Mouse (Mus musculus) erythroblast, adult 5-6 weeks (primary cell): Measurements from ENCODE around the gene Mbnl1. TPM values are rescaled to one million over a fixed set of nuclear protein-coding genes. Genes with fewer than 3 reads are reported as not detected.

Experiments
- ATAC-seq: replicated peaks from 2 replicates; pipeline ENCODE4 v1.8.0; 2016; ENCODE audit warnings: moderate number of reproducible peaks, mild to moderate bottlenecking, moderate TSS enrichment, inconsistent platforms; ENCODE audit not compliant: poor library complexity, low FRiP score, severe bottlenecking
- total RNA-seq, 2 experiments: library from RNA; stranded (forward) in 1 of 2; stranded (reverse) in 1 of 2; fragments of 150-400 nt in 1 of 2; fragments of 200-764, 138-1000 nt in 1 of 2; gene quantifications; 2 replicates each; pipeline versions ENCODE4 v1.2.3 to v1.2.4; 2015 to 2017; ENCODE audit warnings: low replicate concordance in 2 of 2

Gene Mbnl1
- total RNA-seq, 2 experiments from 2014 or later, result 225 to 271 TPM

GRCm38 (mm10) chr3:60511197-60511596 lies 38.6 kb downstream of the Mbnl1 start:
- ATAC-seq, result no peak

- no peak for ATAC-seq
Observed at GRCm38 (mm10) chr3:60513337-60513736, 40.7 kb downstream of the Mbnl1 start.

- no peak for ATAC-seq
Observed at GRCm38 (mm10) chr3:60513746-60514145, 41.1 kb downstream of the Mbnl1 start.

- 0 out of 2 replicates have a peak, but pooled peaks have one; percentile 43 for ATAC-seq
Observed at GRCm38 (mm10) chr3:60515430-60515829, 42.8 kb downstream of the Mbnl1 start.

- peak; percentile 88 for ATAC-seq
Observed at GRCm38 (mm10) chr3:60516054-60516674, 43.5 kb downstream of the Mbnl1 start.

GRCm38 (mm10) chr3:60517234-60517787 lies 44.7 kb downstream of the Mbnl1 start:
- no peak for ATAC-seq

- ATAC-seq, result no peak
Observed at GRCm38 (mm10) chr3:60519337-60519736, 46.7 kb downstream of the Mbnl1 start.

- ATAC-seq, result no peak
Observed at GRCm38 (mm10) chr3:60524127-60524526, 51.5 kb downstream of the Mbnl1 start.

- no peak for ATAC-seq
Observed at GRCm38 (mm10) chr3:60531286-60531685, 58.7 kb downstream of the Mbnl1 start.

- no peak for ATAC-seq
Observed at GRCm38 (mm10) chr3:60531826-60532225, 59.2 kb downstream of the Mbnl1 start.

- ATAC-seq, result peak; percentile 44
Observed at GRCm38 (mm10) chr3:60535224-60535623, 62.6 kb downstream of the Mbnl1 start.

- ATAC-seq, result no peak
Observed at GRCm38 (mm10) chr3:60537063-60537462, 64.4 kb downstream of the Mbnl1 start.

GRCm38 (mm10) chr3:60538214-60538971 lies 65.8 kb downstream of the Mbnl1 start:
- ATAC-seq, result no peak

- no peak for ATAC-seq
Observed at GRCm38 (mm10) chr3:60541121-60541520, 68.5 kb downstream of the Mbnl1 start.

GRCm38 (mm10) chr3:60546196-60546595 lies 73.6 kb downstream of the Mbnl1 start:
- peak; percentile 99 for ATAC-seq

- ATAC-seq, result no peak
Observed at GRCm38 (mm10) chr3:60546904-60547303, 74.3 kb downstream of the Mbnl1 start.

- ATAC-seq, result no peak
Observed at GRCm38 (mm10) chr3:60550492-60550891, 77.9 kb downstream of the Mbnl1 start.

- no peak for ATAC-seq
Observed at GRCm38 (mm10) chr3:60551650-60552049, 79.0 kb downstream of the Mbnl1 start.

- ATAC-seq, result no peak
Observed at GRCm38 (mm10) chr3:60553011-60553410, 80.4 kb downstream of the Mbnl1 start.

GRCm38 (mm10) chr3:60556596-60556995 lies 84.0 kb downstream of the Mbnl1 start:
- ATAC-seq, result no peak

GRCm38 (mm10) chr3:60558252-60558862 lies 85.7 kb downstream of the Mbnl1 start:
- ATAC-seq, result no peak
